Mouse (Mus musculus): ENCODE measurements around the gene Scaf1. TPM values are rescaled to one million over a fixed set of nuclear protein-coding genes. Genes with fewer than 3 reads are reported as not detected.

Gene Scaf1
- polyA plus RNA-seq, 2 experiments, result 11.0 to 16.9 TPM

DNA sequence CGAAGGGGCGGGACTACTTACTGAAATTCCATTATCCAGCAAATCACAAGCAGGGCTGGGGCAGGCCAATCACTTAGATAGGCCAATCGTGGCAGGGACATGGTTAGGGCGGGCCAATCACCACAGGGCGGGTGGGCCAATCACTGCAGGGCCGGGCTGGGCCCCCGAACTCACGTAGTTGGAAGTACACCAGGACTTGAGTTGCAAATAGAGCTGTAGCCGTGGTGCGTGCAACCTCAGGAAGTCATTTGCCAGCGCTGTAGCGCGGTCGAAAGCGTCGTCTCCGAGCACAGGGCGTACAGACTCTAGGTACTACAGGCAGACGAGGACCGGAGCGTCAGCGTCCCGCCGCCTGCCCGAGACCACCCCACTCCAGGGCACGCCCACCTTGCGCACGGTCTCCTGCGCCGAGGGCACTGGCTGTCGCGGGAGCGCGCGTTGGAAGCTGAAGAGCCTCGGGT lies 45.9 kb downstream of the Scaf1 start:
- H3K27ac ChIP-seq, result no peak overlapping the region
- no peaks in the 10 kb centered on the region for H3K9me3 ChIP-seq (ENCODE audit: control insufficient read depth, low read length)
- peak overlapping the region; percentile 56 to 70 for H3K4me3 ChIP-seq (ENCODE audit: insufficient read depth in 1 of 2, low read depth in 2 of 2, low read length in 2 of 2)
- no peaks in the 10 kb centered on the region for H3K36me3 ChIP-seq (replicated peaks; ENCODE audit: control insufficient read depth, insufficient read depth, low read depth)
- H3K27me3 ChIP-seq (ENCODE audit: control insufficient read depth, insufficient read depth, low read length), result no peaks in the 10 kb centered on the region
- DNase-seq (ENCODE audit: low read depth in 3 of 3, low spot score in 3 of 3) (peak; percentile 61 to 71 (median 69)), ATAC-seq (ENCODE audit: insufficient read depth) (peak; percentile 85)
- H3K9ac ChIP-seq (replicated peaks), result peak overlapping the region; percentile 35
- peaks cover 13 to 23% of the 10 kb centered on the region in 2 experiments for H3K4me1 ChIP-seq (replicated peaks; ENCODE audit: control insufficient read depth in 2 of 2, insufficient read depth in 2 of 2, low read length in 1 of 2)
- H3K4me2 ChIP-seq (ENCODE audit: low read depth), result peak overlapping the region; percentile 81
- WGBS (ENCODE audit: insufficient replicate concordance), result under 1% methylated on average over 36 of the region's 36 CpGs
- TF ChIP-seq EP300 (IDR thresholded peaks at IDR 0.05; ENCODE audit: low read depth) (no peak), CTCF (IDR thresholded peaks at IDR 0.05; ENCODE audit: low read depth) (no peak)

DNA sequence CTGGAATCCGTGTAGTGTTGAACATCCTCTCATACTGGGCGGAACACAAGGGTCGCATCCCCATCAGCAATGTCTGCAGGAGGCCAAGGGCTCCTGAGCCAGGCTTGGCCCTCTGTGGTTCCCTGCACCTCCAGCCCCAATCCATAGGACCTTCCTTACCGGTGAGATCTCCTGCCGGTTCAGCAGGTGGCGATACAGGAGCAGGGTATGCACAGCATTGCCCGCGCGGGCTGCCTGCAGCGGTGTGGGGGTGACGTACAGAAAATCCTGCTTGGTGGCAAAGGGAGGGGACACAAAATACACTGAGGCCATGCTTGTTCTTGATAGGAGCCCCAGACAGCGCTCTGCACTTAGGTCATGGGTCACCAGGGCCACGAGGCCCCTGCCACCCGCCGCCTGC lies 49.5 kb downstream of the Scaf1 start:
- H3K27ac ChIP-seq, result no peak overlapping the region
- H3K4me1 ChIP-seq (replicated peaks; ENCODE audit: control insufficient read depth in 2 of 2, insufficient read depth in 2 of 2, low read length in 1 of 2), result peaks cover 6 to 19% of the 10 kb centered on the region in 2 experiments; a peak in 3 of 4 replicates
- no peak for DNase-seq (ENCODE audit: low read depth in 3 of 3, low spot score in 3 of 3)
- no peaks in the 10 kb centered on the region for H3K27me3 ChIP-seq (ENCODE audit: control insufficient read depth, insufficient read depth, low read length)
- H3K9ac ChIP-seq (replicated peaks), result no peak overlapping the region
- H3K9me3 ChIP-seq (ENCODE audit: control insufficient read depth, low read length), result no peaks in the 10 kb centered on the region
- 58% methylated on average over 15 of the region's 15 CpGs for WGBS (ENCODE audit: insufficient replicate concordance)
- no peak for ATAC-seq (ENCODE audit: insufficient read depth)
- no peak overlapping the region for H3K4me2 ChIP-seq (ENCODE audit: low read depth)
- H3K36me3 ChIP-seq (replicated peaks; ENCODE audit: control insufficient read depth, insufficient read depth, low read depth), result no peaks in the 10 kb centered on the region
- no peak overlapping the region for H3K4me3 ChIP-seq (ENCODE audit: insufficient read depth in 1 of 2, low read depth in 2 of 2, low read length in 2 of 2)
- TF ChIP-seq CTCF (IDR thresholded peaks at IDR 0.05; ENCODE audit: low read depth) (peak; percentile 42), EP300 (IDR thresholded peaks at IDR 0.05; ENCODE audit: low read depth) (no peak)

DNA sequence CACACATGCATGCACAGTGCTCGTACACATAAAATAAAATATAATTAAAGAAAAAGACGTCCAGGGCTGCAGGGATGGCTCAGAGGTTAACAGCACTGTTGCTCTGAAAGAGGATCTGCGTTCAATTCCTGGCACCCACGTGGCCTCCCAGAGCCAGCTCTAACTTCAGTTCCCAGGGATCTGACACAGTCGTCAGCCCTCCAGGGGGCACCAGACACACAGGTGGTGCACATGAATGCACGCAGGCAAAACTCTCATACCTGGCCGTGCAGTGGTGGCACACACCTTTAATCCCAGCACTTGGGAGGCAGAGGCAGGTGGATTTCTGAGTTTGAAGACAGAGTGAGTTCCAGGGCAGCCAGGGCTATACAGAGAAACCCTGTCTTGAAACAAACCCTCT lies 50.2 kb downstream of the Scaf1 start:
- Histone ChIP-seq H3K9ac (replicated peaks) (no peak overlapping the region), H3K27me3 (ENCODE audit: control insufficient read depth, insufficient read depth, low read length) (no peaks in the 10 kb centered on the region), H3K4me1 (replicated peaks; ENCODE audit: control insufficient read depth in 2 of 2, insufficient read depth in 2 of 2, low read length in 1 of 2) (peaks cover 2 to 17% of the 10 kb centered on the region in 2 experiments; a peak in 2 of 4 replicates), H3K9me3 (ENCODE audit: control insufficient read depth, low read length) (no peaks in the 10 kb centered on the region), H3K27ac (no peak overlapping the region), H3K4me3 (ENCODE audit: insufficient read depth in 1 of 2, low read depth in 2 of 2, low read length in 2 of 2) (no peak overlapping the region), H3K4me2 (ENCODE audit: low read depth) (no peak overlapping the region), H3K36me3 (replicated peaks; ENCODE audit: control insufficient read depth, insufficient read depth, low read depth) (no peaks in the 10 kb centered on the region)
- TF ChIP-seq EP300 (IDR thresholded peaks at IDR 0.05; ENCODE audit: low read depth), result no peak
- peak; percentile 56; the same call in 1 of the 2 replicates for TF ChIP-seq CTCF (IDR thresholded peaks at IDR 0.05; ENCODE audit: low read depth)
- ATAC-seq (ENCODE audit: insufficient read depth), result no peak
- no peak for DNase-seq (ENCODE audit: low read depth in 3 of 3, low spot score in 3 of 3)
- 57% methylated on average over 7 of the region's 7 CpGs for WGBS (ENCODE audit: insufficient replicate concordance)

DNA sequence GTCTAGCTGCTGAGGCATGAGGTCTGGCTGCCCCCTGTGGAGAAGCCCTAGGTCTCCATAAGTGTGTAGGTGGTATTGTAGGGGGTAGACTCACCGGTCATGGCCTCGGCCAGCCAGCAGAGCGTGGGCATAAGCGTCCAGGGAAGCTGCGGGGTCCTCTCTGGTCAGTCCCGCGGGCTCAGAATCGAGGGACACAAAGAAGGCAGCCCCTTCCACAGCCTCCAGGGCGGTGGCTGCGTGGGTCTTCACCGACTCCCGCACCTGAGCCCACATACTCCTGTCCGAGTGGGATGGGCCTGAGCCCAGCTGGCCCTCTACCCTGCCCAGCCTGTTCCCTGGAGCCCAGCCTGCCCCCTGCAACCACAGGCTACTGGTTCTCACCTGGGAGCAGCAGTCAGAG lies 51.2 kb downstream of the Scaf1 start:
- WGBS (ENCODE audit: insufficient replicate concordance), result 85% methylated on average over 13 of the region's 13 CpGs
- peaks cover 0 to 10% of the 10 kb centered on the region in 2 experiments; a peak in 2 of 4 replicates for H3K4me1 ChIP-seq (replicated peaks; ENCODE audit: control insufficient read depth in 2 of 2, insufficient read depth in 2 of 2, low read length in 1 of 2)
- no peak for TF ChIP-seq CTCF (IDR thresholded peaks at IDR 0.05; ENCODE audit: low read depth)
- no peak for TF ChIP-seq EP300 (IDR thresholded peaks at IDR 0.05; ENCODE audit: low read depth)
- H3K9me3 ChIP-seq (ENCODE audit: control insufficient read depth, low read length), result no peaks in the 10 kb centered on the region
- no peak overlapping the region for H3K4me2 ChIP-seq (ENCODE audit: low read depth)
- H3K4me3 ChIP-seq (ENCODE audit: insufficient read depth in 1 of 2, low read depth in 2 of 2, low read length in 2 of 2), result no peak overlapping the region
- H3K27ac ChIP-seq, result no peak overlapping the region
- DNase-seq (ENCODE audit: low read depth in 3 of 3, low spot score in 3 of 3) (no peak), ATAC-seq (ENCODE audit: insufficient read depth) (no peak)
- H3K36me3 ChIP-seq (replicated peaks; ENCODE audit: control insufficient read depth, insufficient read depth, low read depth), result no peaks in the 10 kb centered on the region
- H3K27me3 ChIP-seq (ENCODE audit: control insufficient read depth, insufficient read depth, low read length), result no peaks in the 10 kb centered on the region
- no peak overlapping the region for H3K9ac ChIP-seq (replicated peaks)

DNA sequence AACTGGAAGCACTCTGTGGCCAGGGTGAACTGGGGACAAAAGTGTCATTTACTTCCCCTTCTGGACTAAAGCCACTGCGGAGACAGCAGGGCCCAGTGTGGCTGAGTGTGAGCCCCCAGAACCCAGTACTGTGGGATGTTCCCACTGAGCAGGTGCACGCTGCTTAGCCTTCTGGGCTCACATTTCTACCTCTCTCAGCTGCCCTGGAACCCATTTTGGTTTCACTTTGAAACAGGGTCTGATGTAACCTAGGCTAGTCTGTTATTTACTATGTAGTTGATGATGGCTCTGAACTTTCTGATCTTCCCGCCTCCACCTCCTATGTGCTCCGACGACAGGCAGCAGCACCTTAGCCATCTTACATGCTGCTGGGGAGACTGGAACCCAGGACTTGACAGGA lies 53.3 kb downstream of the Scaf1 start:
- Histone ChIP-seq H3K4me3 (ENCODE audit: insufficient read depth in 1 of 2, low read depth in 2 of 2, low read length in 2 of 2) (no peak overlapping the region), H3K4me2 (ENCODE audit: low read depth) (no peak overlapping the region), H3K9ac (replicated peaks) (no peak overlapping the region), H3K9me3 (ENCODE audit: control insufficient read depth, low read length) (no peaks in the 10 kb centered on the region), H3K36me3 (replicated peaks; ENCODE audit: control insufficient read depth, insufficient read depth, low read depth) (no peaks in the 10 kb centered on the region), H3K27ac (no peak overlapping the region), H3K4me1 (replicated peaks; ENCODE audit: control insufficient read depth in 2 of 2, insufficient read depth in 2 of 2, low read length in 1 of 2) (peaks cover 0 to 5% of the 10 kb centered on the region in 2 experiments; a peak in 2 of 4 replicates), H3K27me3 (ENCODE audit: control insufficient read depth, insufficient read depth, low read length) (no peaks in the 10 kb centered on the region)
- no peak for TF ChIP-seq CTCF (IDR thresholded peaks at IDR 0.05; ENCODE audit: low read depth)
- no peak for TF ChIP-seq EP300 (IDR thresholded peaks at IDR 0.05; ENCODE audit: low read depth)
- WGBS (ENCODE audit: insufficient replicate concordance), result 61% methylated on average over 5 of the region's 5 CpGs
- ATAC-seq (ENCODE audit: insufficient read depth), result no peak
- no peak for DNase-seq (ENCODE audit: low read depth in 3 of 3, low spot score in 3 of 3)

Measured in liver, embryonic 14.5 days (tissue).